Mouse (Mus musculus): ENCODE measurements around the gene Cnn3. TPM values are rescaled to one million over a fixed set of nuclear protein-coding genes. Genes with fewer than 3 reads are reported as not detected.

Cnn3 gene
- total RNA-seq, 2 experiments from 2014 or later, result 24.6 to 34.5 TPM

DNA sequence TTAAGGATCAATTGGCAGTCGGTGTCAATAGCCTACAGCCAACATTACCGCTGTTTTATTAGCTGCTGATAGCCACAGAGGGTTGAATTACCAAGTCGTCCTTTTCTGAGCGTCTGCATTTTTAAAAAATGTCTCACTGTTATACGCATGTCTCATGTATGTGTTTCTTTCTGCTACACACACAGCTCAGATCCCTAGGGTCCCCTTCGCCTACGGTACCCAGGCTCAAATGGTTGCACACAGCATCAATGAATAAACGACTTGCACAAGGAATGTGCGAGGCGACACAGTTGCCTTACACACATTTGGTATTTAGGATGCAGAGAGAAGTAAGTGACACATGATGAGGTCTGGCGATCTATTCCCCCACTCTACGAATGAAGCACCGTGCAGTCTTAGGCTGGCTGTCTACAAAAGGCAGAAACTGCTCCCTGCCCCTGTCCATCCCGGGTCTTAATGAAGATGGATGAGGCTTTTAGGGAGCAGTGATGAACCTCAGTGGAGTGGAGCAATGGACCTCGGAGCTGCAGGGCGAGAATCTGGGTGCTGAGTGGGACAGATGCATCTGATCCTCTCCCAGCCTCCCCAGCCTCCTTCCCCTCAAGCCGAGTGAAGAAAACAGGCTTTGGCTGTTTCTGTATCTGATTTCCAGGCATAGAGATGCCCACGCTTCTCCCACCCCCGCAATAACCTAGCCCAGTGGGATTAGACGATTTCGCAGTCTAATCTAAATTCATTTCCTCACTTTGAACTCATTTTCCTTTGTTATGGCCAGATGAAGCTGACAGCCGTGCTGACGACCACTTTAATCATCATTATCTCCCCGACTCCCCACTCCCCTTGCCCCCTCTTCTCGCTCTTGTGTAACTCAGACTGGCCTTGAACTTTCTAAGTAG is 57.2 kb downstream of the Cnn3 start:
- ATAC-seq (replicated peaks; ENCODE audit: poor library complexity, severe bottlenecking), result no peak

DNA sequence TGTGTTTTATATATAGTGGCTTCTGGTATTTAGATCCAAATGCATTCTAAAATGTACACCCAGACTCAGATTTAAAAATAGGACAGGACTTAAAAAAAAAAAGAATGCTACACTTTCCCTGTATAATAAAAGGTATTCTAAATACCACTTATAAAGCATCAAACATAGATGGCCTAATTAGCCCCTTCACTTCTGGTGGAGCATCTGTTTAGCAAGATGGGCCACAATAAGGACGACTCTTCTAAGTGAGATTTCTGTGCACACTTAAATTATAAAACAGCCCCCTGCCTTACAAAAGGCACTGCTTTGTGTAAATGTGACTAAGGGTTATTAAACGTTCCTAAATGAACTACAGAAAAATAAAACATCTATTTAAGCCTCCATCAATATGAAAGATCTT is 58.9 kb downstream of the Cnn3 start:
- ATAC-seq (replicated peaks; ENCODE audit: poor library complexity, severe bottlenecking), result no peak

GRCm38 (mm10) chr3:121489462-121490118 is 63.3 kb downstream of the Cnn3 start:
- no peak for ATAC-seq (replicated peaks; ENCODE audit: poor library complexity, severe bottlenecking)

DNA sequence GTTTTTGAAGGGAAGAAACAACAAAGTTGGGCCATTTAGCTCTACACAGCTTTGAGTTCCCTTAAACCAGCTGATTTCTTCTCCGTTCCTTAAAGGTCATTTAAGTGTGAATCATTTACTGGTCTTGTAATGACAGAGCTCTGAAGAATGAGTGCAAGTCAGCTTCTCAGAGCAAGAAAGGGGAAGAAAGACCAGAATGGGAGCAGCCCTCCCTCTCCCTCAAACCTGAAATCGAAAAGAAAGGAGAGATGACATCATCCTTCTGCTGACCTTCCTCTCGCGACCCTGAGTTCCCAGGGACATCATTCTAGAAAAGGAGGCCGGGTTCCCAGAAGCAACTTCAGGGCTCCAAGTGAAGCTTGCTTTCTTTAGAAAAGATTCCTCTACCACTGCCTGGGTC is 64.6 kb downstream of the Cnn3 start:
- peak; percentile 94 for ATAC-seq (replicated peaks; ENCODE audit: poor library complexity, severe bottlenecking)

- ATAC-seq (replicated peaks; ENCODE audit: poor library complexity, severe bottlenecking), result no peak
Observed at GRCm38 (mm10) chr3:121492026-121492425, 65.7 kb downstream of the Cnn3 start.

DNA sequence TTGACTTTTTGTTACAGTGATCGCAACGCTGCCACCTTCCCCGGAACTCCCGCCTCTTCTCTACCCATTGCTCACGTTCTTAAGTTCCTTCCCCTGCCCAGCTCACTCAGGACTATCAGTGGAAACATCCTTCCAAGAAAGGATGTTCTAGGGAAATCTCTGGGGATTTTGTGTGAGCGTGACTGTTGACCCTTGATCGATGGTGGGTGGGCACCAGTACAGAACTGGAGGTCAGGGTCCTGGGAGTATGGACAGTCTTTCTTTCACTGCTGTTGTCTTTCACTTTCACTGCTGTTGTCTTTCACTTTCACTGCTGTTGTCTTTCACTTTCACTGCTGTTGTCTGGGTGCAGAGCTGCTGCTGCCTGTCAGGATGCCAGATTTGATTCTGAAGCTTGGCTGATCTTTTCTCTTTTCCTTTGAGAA is 67.7 kb downstream of the Cnn3 start:
- ATAC-seq (replicated peaks; ENCODE audit: poor library complexity, severe bottlenecking), result 0 out of 2 replicates have a peak, but pooled peaks have one; percentile 35

DNA sequence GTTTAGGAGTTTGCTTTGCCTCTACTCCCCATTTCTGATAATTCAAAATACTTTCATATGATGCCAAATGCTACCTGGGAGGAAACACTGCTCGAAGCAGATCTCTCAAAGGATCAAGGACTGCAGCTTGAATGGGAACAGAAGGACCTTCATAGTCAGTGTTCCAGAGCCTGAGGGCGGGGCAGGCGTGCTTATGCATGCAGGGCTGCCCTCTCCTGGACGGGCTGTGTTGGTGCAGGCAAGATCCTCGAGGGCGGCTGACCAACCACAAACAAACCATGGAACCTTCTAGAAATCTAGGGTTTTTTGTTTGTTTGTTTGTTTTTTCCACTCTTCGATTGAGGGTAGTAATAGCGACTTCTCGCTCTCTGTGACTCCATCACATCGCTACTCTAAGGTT is 73.9 kb downstream of the Cnn3 start:
- ATAC-seq (replicated peaks; ENCODE audit: poor library complexity, severe bottlenecking), result peak; percentile 97

DNA sequence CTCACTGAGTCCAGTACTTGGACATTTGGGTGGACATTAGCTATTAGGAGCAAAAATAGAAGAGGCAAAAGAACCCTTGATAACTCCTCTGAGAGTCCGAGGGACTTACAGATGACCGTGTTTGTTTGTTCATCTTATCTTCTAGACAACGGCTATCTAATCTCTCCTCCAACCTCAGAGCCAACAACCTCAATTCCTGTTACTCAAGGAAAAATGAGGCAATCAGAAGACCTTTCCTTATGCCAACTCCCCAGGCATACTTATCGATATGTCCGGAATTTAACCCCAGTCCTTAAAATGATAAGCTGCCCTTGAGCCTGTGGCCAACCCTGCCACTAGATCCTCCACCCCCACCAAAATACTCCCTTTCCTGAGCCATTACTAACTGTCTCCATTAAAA is 74.4 kb downstream of the Cnn3 start:
- no peak for ATAC-seq (replicated peaks; ENCODE audit: poor library complexity, severe bottlenecking)

GRCm38 (mm10) chr3:121504927-121505487 is 78.7 kb downstream of the Cnn3 start:
- ATAC-seq (replicated peaks; ENCODE audit: poor library complexity, severe bottlenecking), result no peak

GRCm38 (mm10) chr3:121506175-121506574 is 79.9 kb downstream of the Cnn3 start:
- ATAC-seq (replicated peaks; ENCODE audit: poor library complexity, severe bottlenecking), result no peak

GRCm38 (mm10) chr3:121506756-121507155 is 80.5 kb downstream of the Cnn3 start:
- no peak for ATAC-seq (replicated peaks; ENCODE audit: poor library complexity, severe bottlenecking)

- ATAC-seq (replicated peaks; ENCODE audit: poor library complexity, severe bottlenecking), result no peak
Observed at GRCm38 (mm10) chr3:121507678-121508077, 81.4 kb downstream of the Cnn3 start.

Other genes starting within 250 kb of the Cnn3 start
- gene Tmem56, start 143.4 kb upstream of the Cnn3 start, total RNA-seq (2014; fragmentation: Nextera tagmentation), result 0.04 TPM in 1 of 2 replicates, not detected in the other
- gene Tmem56, start 143.4 kb upstream of the Cnn3 start, total RNA-seq (2017), result 0.04 and 0.21 TPM in 2 replicates
- gene Alg14, start 134.7 kb upstream of the Cnn3 start, total RNA-seq (2014; fragmentation: Nextera tagmentation), result 20.4 and 28.5 TPM in 2 replicates
- gene Alg14, start 134.7 kb upstream of the Cnn3 start, total RNA-seq (2017), result 8.4 and 13.0 TPM in 2 replicates
- not detected in 2 replicates for gene Slc44a3, start 105.9 kb downstream of the Cnn3 start, total RNA-seq (2014; fragmentation: Nextera tagmentation)
- not detected in 2 replicates for gene Slc44a3, start 105.9 kb downstream of the Cnn3 start, total RNA-seq (2017)
- gene 4930432M17Rik, start 244.3 kb downstream of the Cnn3 start, total RNA-seq (2014; fragmentation: Nextera tagmentation), result not detected in 2 replicates
- not detected in 2 replicates for gene 4930432M17Rik, start 244.3 kb downstream of the Cnn3 start, total RNA-seq (2017)